Comparison of ENCODE assay signal across 16 mouse cellular contexts in genomic region chr10:80002829-80003228, GRCm38 (mm10). TPM values are rescaled to one million over a fixed set of nuclear protein-coding genes. Genes with fewer than 3 reads are reported as not detected.
DNase-seq lines count a peak whose midpoint lies in the region; ATAC-seq and TF ChIP-seq lines count a peak whose summit lies in the region.
"Had no signal": no experiment of that assay in that cellular context is flagged by ENCODE, and none has a peak within 500 bp of the region (broad histone marks: within the 10 kb centered on the region; RNA-seq: fewer than 3 reads in every experiment).

No protein-coding gene starts in this region.

- TF ChIP-seq EP300 in MEL (IDR thresholded peaks at IDR 0.05; ENCODE audit: low read depth in 1 of 2, low read length in 2 of 2): no peak

- no peak for DNase-seq in heart, adult 9 months (ENCODE audit: low spot score in 2 of 2)
- no peak for DNase-seq in layer of hippocampus, adult 2 months (ENCODE audit: low spot score in 2 of 2)
- DNase-seq in layer of hippocampus, postnatal 25 days (ENCODE audit: extremely low spot score in 1 of 2, low spot score in 1 of 2): no peak
- DNase-seq in MEL (ENCODE audit: low read depth, low spot score): no peak
- DNase-seq in limb, embryonic 14.5 days (ENCODE audit: low spot score): no peak
- DNase-seq in frontal cortex, postnatal 36 days (ENCODE audit: low spot score in 2 of 2): no peak
- no peak for DNase-seq in right cerebral cortex, adult 2 months (ENCODE audit: low spot score in 2 of 2)
- DNase-seq: cerebellum, adult 9-11 months; gastrocnemius, postnatal 10 days; kidney, postnatal 14 days; thymus, postnatal 36 days had no signal

- no peak overlapping the region for H3K4me3 ChIP-seq in heart, embryonic 11.5 days (ENCODE audit: low read depth, low read length)
- H3K4me3 ChIP-seq in layer of hippocampus, adult 2 months: no peak overlapping the region
- no peak overlapping the region for H3K4me3 ChIP-seq in MEL (ENCODE audit: control insufficient read depth in 1 of 2, insufficient read depth in 1 of 2, low read depth in 2 of 2, low read length in 2 of 2)
- no peak overlapping the region for H3K4me3 ChIP-seq in limb, embryonic 14.5 days (replicated peaks; ENCODE audit: low read length)
- H3K4me3 ChIP-seq: forebrain, embryonic 12.5 days had no signal

- TF ChIP-seq RAD21 in MEL (IDR thresholded peaks at IDR 0.05; ENCODE audit: low read depth, low read length): no peak

- no peak for TF ChIP-seq CTCF in layer of hippocampus, adult 2 months (conservative IDR thresholded peaks at IDR 0.05)
- no peak for TF ChIP-seq CTCF in MEL (IDR thresholded peaks at IDR 0.05 in 2 of 3, conservative IDR thresholded peaks at IDR 0.05 in 1 of 3; ENCODE audit: control insufficient read depth in 1 of 3, insufficient read depth in 1 of 3, low read depth in 2 of 3, low read length in 3 of 3, poor library complexity in 1 of 3, severe bottlenecking in 1 of 3)

- 22% methylated on average over 21 of the region's 21 CpGs for WGBS in heart, embryonic 11.5 days (ENCODE audit: insufficient replicate concordance)
- 23% methylated on average over 20 of the region's 21 CpGs for WGBS in limb, embryonic 14.5 days

- no peak for ATAC-seq in heart, embryonic 11.5 days (replicated peaks; ENCODE audit: insufficient number of reproducible peaks, low FRiP score, low TSS enrichment)
- no peak for ATAC-seq in limb, embryonic 14.5 days (ENCODE audit: low FRiP score, low read depth)
- ATAC-seq: hindbrain, embryonic 16.5 days had no signal

- peaks cover 20% of the 10 kb centered on the region for H3K4me1 ChIP-seq in heart, embryonic 11.5 days (ENCODE audit: control insufficient read depth, insufficient read depth, low read length)
- H3K4me1 ChIP-seq in MEL (ENCODE audit: control insufficient read depth in 1 of 2, insufficient read depth in 2 of 2, low read length in 2 of 2): peaks cover 7 to 27% of the 10 kb centered on the region in 2 experiments
- peaks cover 9% of the 10 kb centered on the region for H3K4me1 ChIP-seq in limb, embryonic 14.5 days (ENCODE audit: control insufficient read depth, insufficient read depth, low read length)

- H3K27ac ChIP-seq in heart, embryonic 11.5 days (ENCODE audit: low read depth, low read length): no peak overlapping the region
- H3K27ac ChIP-seq in layer of hippocampus, adult 2 months: 0 out of 2 replicates have a peak overlapping the region, but pooled peaks have one; percentile 43
- peak overlapping the region; percentile 8; the same call in 1 of the 2 replicates for H3K27ac ChIP-seq in MEL (ENCODE audit: control insufficient read depth, low read depth, low read length)
- no peak overlapping the region for H3K27ac ChIP-seq in limb, embryonic 14.5 days (replicated peaks; ENCODE audit: low read depth, low read length)
- H3K27ac ChIP-seq: forebrain, embryonic 12.5 days; liver, embryonic 14.5 days had no signal

- TF ChIP-seq POLR2A in MEL (IDR thresholded peaks at IDR 0.05; ENCODE audit: control insufficient read depth in 1 of 2, insufficient read depth in 1 of 2, low read depth in 1 of 2, low read length in 2 of 2, poor library complexity in 1 of 2): no peak
- TF ChIP-seq POLR2A in limb, embryonic 14.5 days (IDR thresholded peaks at IDR 0.05; ENCODE audit: borderline replicate concordance, extremely low read depth, insufficient read depth, insufficient read length): no peak

- peak overlapping the region; percentile 50 for H3K9ac ChIP-seq in heart, embryonic 11.5 days (ENCODE audit: low read depth, low read length)
- H3K9ac ChIP-seq in MEL (ENCODE audit: control insufficient read depth, low read depth, low read length, poor library complexity, severe bottlenecking): no peak overlapping the region
- H3K9ac ChIP-seq in limb, embryonic 14.5 days (ENCODE audit: low read depth, low read length, severe bottlenecking): 0 out of 2 replicates have a peak overlapping the region, but pooled peaks have one; percentile 16
- H3K9ac ChIP-seq: forebrain, embryonic 12.5 days; liver, embryonic 14.5 days had no signal

- no peaks in the 10 kb centered on the region for H3K79me2 ChIP-seq in MEL (ENCODE audit: control insufficient read depth, insufficient read depth, low read length, poor library complexity)

- peak overlapping the region; percentile 31; the same call in 1 of the 2 replicates for H3K4me2 ChIP-seq in heart, embryonic 11.5 days
- no peak overlapping the region for H3K4me2 ChIP-seq in limb, embryonic 14.5 days (replicated peaks; ENCODE audit: low read depth, low read length, severe bottlenecking)
- H3K4me2 ChIP-seq: forebrain, embryonic 12.5 days had no signal

- H3K9me3 ChIP-seq in heart, embryonic 11.5 days (replicated peaks; ENCODE audit: control insufficient read depth, low read length): no peaks in the 10 kb centered on the region
- no peaks in the 10 kb centered on the region for H3K9me3 ChIP-seq in MEL (replicated peaks; ENCODE audit: insufficient read depth, low read length)
- no peaks in the 10 kb centered on the region for H3K9me3 ChIP-seq in limb, embryonic 14.5 days (ENCODE audit: control insufficient read depth, low read length)
- H3K9me3 ChIP-seq: forebrain, embryonic 12.5 days had no signal

- H3K36me3 ChIP-seq in heart, embryonic 11.5 days (ENCODE audit: control insufficient read depth, insufficient read depth, low read length): no peaks in the 10 kb centered on the region
- peaks cover 0 to 14% of the 10 kb centered on the region in 2 experiments; a peak in 2 of 4 replicates for H3K36me3 ChIP-seq in MEL (ENCODE audit: control insufficient read depth in 1 of 2, insufficient read depth in 2 of 2, low read length in 2 of 2)
- no peaks in the 10 kb centered on the region for H3K36me3 ChIP-seq in limb, embryonic 14.5 days (ENCODE audit: control insufficient read depth, insufficient read depth, low read length)
- H3K36me3 ChIP-seq: forebrain, embryonic 12.5 days had no signal

- peaks cover 26% of the 10 kb centered on the region for H3K27me3 ChIP-seq in heart, embryonic 11.5 days (ENCODE audit: control insufficient read depth, insufficient read depth, low read length)
- no peaks in the 10 kb centered on the region for H3K27me3 ChIP-seq in MEL (ENCODE audit: control insufficient read depth in 1 of 2, insufficient read depth in 2 of 2, low read length in 2 of 2)
- peaks cover 10% of the 10 kb centered on the region; the same call in 1 of the 2 replicates for H3K27me3 ChIP-seq in limb, embryonic 14.5 days (ENCODE audit: control insufficient read depth, insufficient read depth, low read length)

TF ChIP-seq in MEL, 35 proteins besides CTCF, POLR2A, EP300 and RAD21 (continues in another document):
- no peak for TF ChIP-seq RCOR1 (IDR thresholded peaks at IDR 0.05; ENCODE audit: low read depth, low read length)
- TF ChIP-seq TAL1 (IDR thresholded peaks at IDR 0.05; ENCODE audit: low read length): no peak

RNA-seq across cellular contexts. Expression of gene Abca7, which starts 6.5 kb away (rescaled TPM):
- 2.1 and 2.8 TPM in 2 replicates for polyA plus RNA-seq in heart, embryonic 11.5 days (2014; fragmentation: Nextera tagmentation; extraction: Ambion mirVana)
- total RNA-seq in layer of hippocampus, adult 2 months (2021): 10 to 100 TPM; 10.7 to 11.0 TPM
- 10 to 100 TPM in 1 of 2 experiments, 1 to 10 TPM in 1; 9.6 to 10.2 TPM for total RNA-seq in layer of hippocampus, postnatal 25 days (2021)
- 7.4 and 7.7 TPM in 2 replicates for total RNA-seq in MEL (2012; rRNA removed)
- polyA plus RNA-seq in MEL (2012; ENCODE audit: insufficient read depth in 1 of 2, insufficient read length in 2 of 2, low read depth in 1 of 2, low replicate concordance in 2 of 2, missing spikeins in 1 of 2): 10 to 100 TPM in 1 of 2 experiments, not detected in 1; 16.8 TPM
- polyA plus RNA-seq in limb, embryonic 14.5 days (2012; rRNA removed): 6.2 and 8.0 TPM in 2 replicates
- 2.2 and 2.4 TPM in 2 replicates for polyA plus RNA-seq in limb, embryonic 14.5 days (2014; fragmentation: Nextera tagmentation; extraction: Ambion mirVana)

RNA-seq across cellular contexts. Expression of gene Arhgap45, which starts 13.6 kb away (rescaled TPM):
- 6.2 and 7.5 TPM in 2 replicates for polyA plus RNA-seq in heart, embryonic 11.5 days (2014; fragmentation: Nextera tagmentation; extraction: Ambion mirVana)
- total RNA-seq in layer of hippocampus, adult 2 months (2021): 1 to 10 TPM; 3.7 to 4.4 TPM
- total RNA-seq in layer of hippocampus, postnatal 25 days (2021): 1 to 10 TPM; 3.3 to 4.3 TPM
- total RNA-seq in MEL (2012; rRNA removed): 25.2 and 26.2 TPM in 2 replicates
- polyA plus RNA-seq in MEL (2012; ENCODE audit: insufficient read depth in 1 of 2, insufficient read length in 2 of 2, low read depth in 1 of 2, low replicate concordance in 2 of 2, missing spikeins in 1 of 2): 10 to 100 TPM in 1 of 2 experiments, not detected in 1; 53.6 TPM
- 12.8 and 14.4 TPM in 2 replicates for polyA plus RNA-seq in limb, embryonic 14.5 days (2012; rRNA removed)
- polyA plus RNA-seq in limb, embryonic 14.5 days (2014; fragmentation: Nextera tagmentation; extraction: Ambion mirVana): 3.4 and 5.7 TPM in 2 replicates

RNA-seq across cellular contexts. Expression of gene Cnn2, which starts 14.4 kb away (rescaled TPM):
- 405 and 420 TPM in 2 replicates for polyA plus RNA-seq in heart, embryonic 11.5 days (2014; fragmentation: Nextera tagmentation; extraction: Ambion mirVana)
- total RNA-seq in layer of hippocampus, adult 2 months (2021): 1 to 10 TPM; 5.4 to 5.6 TPM
- 1 to 10 TPM; 5.8 to 6.0 TPM for total RNA-seq in layer of hippocampus, postnatal 25 days (2021)
- 8.7 and 9.1 TPM in 2 replicates for total RNA-seq in MEL (2012; rRNA removed)
- 10 to 100 TPM in 1 of 2 experiments, not detected in 1; 25.3 TPM for polyA plus RNA-seq in MEL (2012; ENCODE audit: insufficient read depth in 1 of 2, insufficient read length in 2 of 2, low read depth in 1 of 2, low replicate concordance in 2 of 2, missing spikeins in 1 of 2)
- 133 and 173 TPM in 2 replicates for polyA plus RNA-seq in limb, embryonic 14.5 days (2012; rRNA removed)
- polyA plus RNA-seq in limb, embryonic 14.5 days (2014; fragmentation: Nextera tagmentation; extraction: Ambion mirVana): 273 and 290 TPM in 2 replicates

RNA-seq across cellular contexts. Expression of gene Tmem259, which starts 18.7 kb away (rescaled TPM):
- polyA plus RNA-seq in heart, embryonic 11.5 days (2014; fragmentation: Nextera tagmentation; extraction: Ambion mirVana): 12.8 and 15.6 TPM in 2 replicates
- total RNA-seq in layer of hippocampus, adult 2 months (2021): 100 to 1,000 TPM; 124 TPM
- 100 to 1,000 TPM; 125 to 131 TPM for total RNA-seq in layer of hippocampus, postnatal 25 days (2021)
- total RNA-seq in MEL (2012; rRNA removed): 58.2 and 62.0 TPM in 2 replicates
- polyA plus RNA-seq in MEL (2012; ENCODE audit: insufficient read depth in 1 of 2, insufficient read length in 2 of 2, low read depth in 1 of 2, low replicate concordance in 2 of 2, missing spikeins in 1 of 2): 100 to 1,000 TPM in 1 of 2 experiments, not detected in 1; 150 TPM
- polyA plus RNA-seq in limb, embryonic 14.5 days (2012; rRNA removed): 260 and 379 TPM in 2 replicates
- 24.5 and 25.2 TPM in 2 replicates for polyA plus RNA-seq in limb, embryonic 14.5 days (2014; fragmentation: Nextera tagmentation; extraction: Ambion mirVana)

RNA-seq across cellular contexts. Expression of gene Grin3b, which starts 32.3 kb away (rescaled TPM):
- polyA plus RNA-seq in heart, embryonic 11.5 days (2014; fragmentation: Nextera tagmentation; extraction: Ambion mirVana): 0.19 and 0.20 TPM in 2 replicates
- total RNA-seq in layer of hippocampus, adult 2 months (2021): under 1 TPM in 1 of 2 experiments, not detected in 1; 0.15 TPM
- under 1 TPM; 0.12 to 0.15 TPM for total RNA-seq in layer of hippocampus, postnatal 25 days (2021)
- total RNA-seq in MEL (2012; rRNA removed): 0.16 and 0.42 TPM in 2 replicates
- 1 to 10 TPM in 1 of 2 experiments, not detected in 1; 1.1 TPM for polyA plus RNA-seq in MEL (2012; ENCODE audit: insufficient read depth in 1 of 2, insufficient read length in 2 of 2, low read depth in 1 of 2, low replicate concordance in 2 of 2, missing spikeins in 1 of 2)
- 0.72 and 0.76 TPM in 2 replicates for polyA plus RNA-seq in limb, embryonic 14.5 days (2012; rRNA removed)
- polyA plus RNA-seq in limb, embryonic 14.5 days (2014; fragmentation: Nextera tagmentation; extraction: Ambion mirVana): 0.23 and 0.55 TPM in 2 replicates
- total RNA-seq: megakaryocyte-erythroid progenitor cell, adult 5-6 weeks had no signal

Comparison
In these comparisons a context has a peak if more than half of its experiments do, and no peak if none do; other contexts are left out.
1. H3K27ac ChIP-seq: peak in layer of hippocampus, adult 2 months (single experiment) and MEL (single experiment); none in heart, embryonic 11.5 days (single experiment) and limb, embryonic 14.5 days (single experiment).